In genomic region chr19:48378006-48378540, GRCm38 (mm10) we compare ENCODE assay signal across 22 mouse cellular contexts.
DNase-seq lines count a peak whose midpoint lies in the region; ATAC-seq and TF ChIP-seq lines count a peak whose summit lies in the region.
"Had no signal": no experiment of that assay in that cellular context is flagged by ENCODE, and none has a peak within 500 bp of the region (broad histone marks: within the 10 kb centered on the region; RNA-seq: fewer than 3 reads in every experiment).

No protein-coding gene starts in this region.

- WGBS in forebrain, postnatal 0 days: 38% methylated on average over 11 of the region's 11 CpGs
- WGBS in forebrain, embryonic 11.5 days: 80% methylated on average over 11 of the region's 11 CpGs
- WGBS in midbrain, embryonic 16.5 days: 56% methylated on average over 11 of the region's 11 CpGs
- 81% methylated on average over 11 of the region's 11 CpGs for WGBS in midbrain, embryonic 11.5 days

- H3K9ac ChIP-seq in forebrain, postnatal 0 days: no peak overlapping the region
- no peak overlapping the region for H3K9ac ChIP-seq in forebrain, embryonic 11.5 days (ENCODE audit: low read length)
- H3K9ac ChIP-seq in midbrain, embryonic 16.5 days (ENCODE audit: low read depth, low read length): no peak overlapping the region
- H3K9ac ChIP-seq in midbrain, embryonic 11.5 days (ENCODE audit: low read length): no peak overlapping the region
- H3K9ac ChIP-seq: hindbrain, embryonic 14.5 days; lung, embryonic 15.5 days; stomach, embryonic 15.5 days had no signal

- no peaks in the 10 kb centered on the region for H3K36me3 ChIP-seq in forebrain, postnatal 0 days (ENCODE audit: insufficient read depth)
- no peaks in the 10 kb centered on the region for H3K36me3 ChIP-seq in forebrain, embryonic 11.5 days (ENCODE audit: control insufficient read depth, insufficient read depth, low read length)
- no peaks in the 10 kb centered on the region for H3K36me3 ChIP-seq in midbrain, embryonic 16.5 days (ENCODE audit: control insufficient read depth, insufficient read depth, low read length)
- no peaks in the 10 kb centered on the region for H3K36me3 ChIP-seq in midbrain, embryonic 11.5 days (ENCODE audit: control insufficient read depth, insufficient read depth, low read length)
- H3K36me3 ChIP-seq: G1E; limb, embryonic 10.5 days; lung, embryonic 15.5 days; stomach, embryonic 15.5 days had no signal

- no peaks in the 10 kb centered on the region for H3K27me3 ChIP-seq in forebrain, postnatal 0 days (ENCODE audit: insufficient read depth, low read length)
- H3K27me3 ChIP-seq in forebrain, embryonic 11.5 days (ENCODE audit: control insufficient read depth, insufficient read depth, low read length): no peaks in the 10 kb centered on the region
- H3K27me3 ChIP-seq in midbrain, embryonic 16.5 days (ENCODE audit: control insufficient read depth, insufficient read depth, low read depth, low read length): no peaks in the 10 kb centered on the region
- H3K27me3 ChIP-seq in midbrain, embryonic 11.5 days (ENCODE audit: control insufficient read depth, insufficient read depth, low read length): no peaks in the 10 kb centered on the region
- H3K27me3 ChIP-seq: lung, embryonic 15.5 days; stomach, embryonic 15.5 days had no signal

- H3K9me3 ChIP-seq in forebrain, postnatal 0 days (ENCODE audit: low read length): no peaks in the 10 kb centered on the region
- no peaks in the 10 kb centered on the region for H3K9me3 ChIP-seq in forebrain, embryonic 11.5 days (ENCODE audit: control insufficient read depth, low read length)
- H3K9me3 ChIP-seq in midbrain, embryonic 16.5 days (replicated peaks; ENCODE audit: control insufficient read depth, low read length, poor library complexity, severe bottlenecking): no peaks in the 10 kb centered on the region
- no peaks in the 10 kb centered on the region for H3K9me3 ChIP-seq in midbrain, embryonic 11.5 days (ENCODE audit: control insufficient read depth, low read length)
- H3K9me3 ChIP-seq: limb, embryonic 10.5 days; lung, embryonic 15.5 days; stomach, embryonic 15.5 days had no signal

- H3K27ac ChIP-seq in forebrain, postnatal 0 days (ENCODE audit: low read depth, low read length): no peak overlapping the region
- no peak overlapping the region for H3K27ac ChIP-seq in forebrain, embryonic 11.5 days (ENCODE audit: low read depth, low read length)
- H3K27ac ChIP-seq in layer of hippocampus, adult 2 months: no peak overlapping the region
- no peak overlapping the region for H3K27ac ChIP-seq in midbrain, embryonic 16.5 days (ENCODE audit: low read length)
- H3K27ac ChIP-seq in midbrain, embryonic 11.5 days (ENCODE audit: low read depth, low read length): no peak overlapping the region
- H3K27ac ChIP-seq: hindbrain, embryonic 14.5 days; limb, embryonic 10.5 days; lung, embryonic 15.5 days; stomach, embryonic 15.5 days had no signal

- H3K4me1 ChIP-seq in forebrain, postnatal 0 days (ENCODE audit: insufficient read depth): no peaks in the 10 kb centered on the region
- no peaks in the 10 kb centered on the region for H3K4me1 ChIP-seq in forebrain, embryonic 11.5 days (replicated peaks; ENCODE audit: control insufficient read depth, insufficient read depth, low read length)
- H3K4me1 ChIP-seq in midbrain, embryonic 16.5 days (ENCODE audit: control insufficient read depth, insufficient read depth, low read length): 0 out of 2 replicates have a peak, but pooled peaks cover 2% of the 10 kb centered on the region
- no peaks in the 10 kb centered on the region for H3K4me1 ChIP-seq in midbrain, embryonic 11.5 days (ENCODE audit: control insufficient read depth, insufficient read depth, low read length)
- H3K4me1 ChIP-seq: limb, embryonic 10.5 days; lung, embryonic 15.5 days; stomach, embryonic 15.5 days had no signal

- H3K4me2 ChIP-seq in forebrain, postnatal 0 days (ENCODE audit: low read depth): peak overlapping the region; percentile 8; the same call in 1 of the 2 replicates
- no peak overlapping the region for H3K4me2 ChIP-seq in forebrain, embryonic 11.5 days (ENCODE audit: low read depth, low read length, severe bottlenecking)
- 0 out of 2 replicates have a peak overlapping the region, but pooled peaks have one; percentile 9 for H3K4me2 ChIP-seq in midbrain, embryonic 16.5 days (ENCODE audit: low read length)
- H3K4me2 ChIP-seq in midbrain, embryonic 11.5 days: no peak overlapping the region
- H3K4me2 ChIP-seq: hindbrain, embryonic 14.5 days; liver, embryonic 11.5 days; lung, embryonic 15.5 days; stomach, embryonic 15.5 days had no signal

- H3K4me3 ChIP-seq in forebrain, postnatal 0 days (ENCODE audit: low read depth, low read length): no peak overlapping the region
- H3K4me3 ChIP-seq in forebrain, embryonic 11.5 days (ENCODE audit: low read depth, low read length): no peak overlapping the region
- H3K4me3 ChIP-seq in layer of hippocampus, adult 2 months: peak overlapping the region; percentile 12; the same call in 1 of the 2 replicates
- no peak overlapping the region for H3K4me3 ChIP-seq in midbrain, embryonic 16.5 days (ENCODE audit: low read depth, low read length)
- H3K4me3 ChIP-seq in midbrain, embryonic 11.5 days (ENCODE audit: low read depth, low read length): no peak overlapping the region
- H3K4me3 ChIP-seq: limb, embryonic 10.5 days; lung, embryonic 15.5 days; stomach, embryonic 15.5 days had no signal

- no peak; the same call in 1 of the 2 replicates for ATAC-seq in forebrain, postnatal 0 days
- no peak for ATAC-seq in forebrain, embryonic 11.5 days (replicated peaks; ENCODE audit: low FRiP score)
- no peak for ATAC-seq in midbrain, embryonic 16.5 days
- no peak for ATAC-seq in midbrain, embryonic 11.5 days (ENCODE audit: low FRiP score)
- ATAC-seq: CD4-positive, CD25-positive, alpha-beta regulatory T cell, adult 4 months; intestine, postnatal 0 days had no signal

- peak; percentile 42 for DNase-seq in adrenal gland, postnatal 10 days
- no peak for DNase-seq in adrenal gland, postnatal 25 days
- peak; percentile 25 for DNase-seq in forebrain, postnatal 0 days
- DNase-seq in forebrain, embryonic 11.5 days (ENCODE audit: low spot score): no peak
- no peak for DNase-seq in layer of hippocampus, adult 2 months (ENCODE audit: low spot score in 2 of 2)
- no peak for DNase-seq in layer of hippocampus, adult 9-10 months (ENCODE audit: low spot score)
- no peak for DNase-seq in midbrain, embryonic 11.5 days (ENCODE audit: low spot score, missing footprints)
- DNase-seq: adrenal gland, adult 2 months; cerebellum, adult 2 months; embryo, embryonic 11 days; gastrocnemius, postnatal 14 days; spleen, adult 18-20 months; thymus, adult 2 months had no signal

- TF ChIP-seq CTCF in forebrain, postnatal 0 days (IDR thresholded peaks at IDR 0.05; ENCODE audit: low read depth): no peak
- TF ChIP-seq CTCF in layer of hippocampus, adult 2 months (conservative IDR thresholded peaks at IDR 0.05): no peak

Comparison
In these comparisons a context has a peak if more than half of its experiments do, and no peak if none do; other contexts are left out.
1. DNase-seq: peak in adrenal gland, postnatal 10 days (single experiment) and forebrain, postnatal 0 days (single experiment); none in adrenal gland, postnatal 25 days (single experiment), forebrain, embryonic 11.5 days (single experiment), layer of hippocampus, adult 2 months (0 of 2), layer of hippocampus, adult 9-10 months (single experiment) and midbrain, embryonic 11.5 days (single experiment).
2. H3K4me2 ChIP-seq: peak in forebrain, postnatal 0 days (single experiment) and midbrain, embryonic 16.5 days (single experiment); none in forebrain, embryonic 11.5 days (single experiment) and midbrain, embryonic 11.5 days (single experiment).